Mouse (Mus musculus) small intestine, adult 2 months (tissue): ENCODE results near the gene Padi1.

Experiments
- CTCF ChIP-seq: fragments of 200-500 bp; IDR thresholded peaks from 2 replicates; pipeline ENCODE4 v1.5.1; 2012; ENCODE audit warnings: low read depth, mild to moderate bottlenecking, control low read depth, inconsistent platforms, low read length, moderate library complexity, mixed read lengths; ENCODE audit not compliant: insufficient replicate concordance, insufficient read length; ENCODE audit errors: extremely low read depth
- POLR2A ChIP-seq: fragments of 200-500 bp; IDR thresholded peaks from 2 replicates; pipeline ENCODE4 v1.6.1; 2012; ENCODE audit warnings: low read depth, mild to moderate bottlenecking, control low read depth, inconsistent platforms, low read length, moderate library complexity

GRCm38 (mm10) chr4:140857813-140858212 lies 12.2 kb upstream of the Padi1 start:
- TF ChIP-seq CTCF (no peak), POLR2A (no peak)
